Mouse (Mus musculus): ENCODE measurements around the gene Fbxo39. TPM values are rescaled to one million over a fixed set of nuclear protein-coding genes. Genes with fewer than 3 reads are reported as not detected.

The Fbxo39 gene
- total and polyA plus RNA-seq, 3 experiments = not detected

DNA sequence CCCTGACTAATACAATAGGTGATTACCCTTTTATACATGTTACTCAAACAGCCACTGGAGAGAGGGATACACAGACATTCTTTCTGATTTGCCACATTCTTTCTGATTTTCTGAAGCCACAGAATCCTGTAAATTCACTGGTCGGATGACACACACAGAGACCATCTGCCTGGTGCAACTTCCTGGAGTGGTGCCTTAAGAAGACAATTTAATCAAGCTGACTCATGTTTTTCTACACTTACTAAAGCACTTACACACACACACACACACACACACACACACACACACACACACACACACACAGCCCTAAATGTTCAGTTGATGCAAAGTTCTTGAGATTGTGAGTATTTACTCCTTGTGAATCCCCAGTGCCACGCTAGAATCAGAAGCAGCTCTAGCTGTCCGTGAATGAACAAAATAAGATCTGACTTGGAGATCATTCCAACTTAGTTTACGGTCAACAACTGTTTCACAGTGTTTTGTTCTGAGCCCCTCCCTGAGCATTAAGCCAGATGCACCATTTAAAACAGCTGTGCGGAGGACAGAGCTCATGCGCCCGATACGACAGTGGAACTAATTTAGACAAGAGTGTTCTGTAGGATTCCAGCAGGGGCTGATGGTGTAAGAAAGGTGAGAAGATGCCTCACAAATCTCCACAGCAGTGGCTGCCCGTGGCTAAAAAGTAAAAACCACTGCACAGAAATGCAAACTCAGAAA, 18.9 kb downstream of the Fbxo39 start:
- no peaks in the 10 kb centered on the region for H3K79me2 ChIP-seq (ENCODE audit: control insufficient read depth, insufficient read depth, low read length, poor library complexity)
- H3K4me3 ChIP-seq (ENCODE audit: control insufficient read depth in 1 of 2, insufficient read depth in 1 of 2, low read depth in 2 of 2, low read length in 2 of 2) = no peak overlapping the region
- TF ChIP-seq POLR2AphosphoS5 (IDR thresholded peaks at IDR 0.05; ENCODE audit: borderline replicate concordance, low read depth, low read length) (no peak), BHLHE40 (IDR thresholded peaks at IDR 0.05; ENCODE audit: borderline replicate concordance, low read depth, low read length) (no peak), USF1 (IDR thresholded peaks at IDR 0.05; ENCODE audit: low read depth, low read length) (no peak)
- 0 out of 4 replicates have a peak, but pooled peaks cover 0 to 4% of the 10 kb centered on the region in 2 experiments for H3K4me1 ChIP-seq (ENCODE audit: control insufficient read depth in 1 of 2, insufficient read depth in 2 of 2, low read length in 2 of 2)
- no peaks in the 10 kb centered on the region for H3K9me3 ChIP-seq (replicated peaks; ENCODE audit: insufficient read depth, low read length)
- DNase-seq (ENCODE audit: low read depth, low spot score) = no peak
- no peak overlapping the region for H3K9ac ChIP-seq (ENCODE audit: control insufficient read depth, low read depth, low read length, poor library complexity, severe bottlenecking)
- H3K27me3 ChIP-seq (ENCODE audit: control insufficient read depth in 1 of 2, insufficient read depth in 2 of 2, low read length in 2 of 2) = peaks cover 5 to 9% of the 10 kb centered on the region in 2 experiments
- H3K36me3 ChIP-seq (ENCODE audit: control insufficient read depth in 1 of 2, insufficient read depth in 2 of 2, low read length in 2 of 2) = no peaks in the 10 kb centered on the region
- no peak overlapping the region for H3K27ac ChIP-seq (ENCODE audit: control insufficient read depth, low read depth, low read length)

DNA sequence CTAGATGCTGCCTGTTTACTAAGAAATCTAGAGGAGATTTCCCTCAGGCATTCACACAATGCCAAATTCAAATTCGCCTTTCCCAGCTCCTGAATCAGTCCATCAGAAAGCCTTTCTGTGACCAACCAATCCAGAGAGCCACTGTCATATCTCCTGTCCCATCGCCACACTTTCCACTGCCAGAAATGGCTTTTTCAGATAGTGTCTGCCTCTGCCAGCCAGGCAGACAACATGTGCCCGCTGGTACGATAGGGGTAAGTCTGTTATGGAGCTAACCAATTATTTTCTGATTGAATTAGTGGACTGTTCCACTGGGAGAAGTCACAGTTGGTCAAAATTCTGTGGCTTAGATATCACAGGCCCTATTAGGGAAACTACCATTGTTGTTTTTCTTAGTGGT, 20.4 kb downstream of the Fbxo39 start:
- H3K4me3 ChIP-seq (ENCODE audit: control insufficient read depth in 1 of 2, insufficient read depth in 1 of 2, low read depth in 2 of 2, low read length in 2 of 2) = no peak overlapping the region
- TF ChIP-seq SIN3A (IDR thresholded peaks at IDR 0.05; ENCODE audit: low read length) (no peak), MAZ (IDR thresholded peaks at IDR 0.05; ENCODE audit: low read depth, low read length) (no peak), NRF1 (IDR thresholded peaks at IDR 0.05; ENCODE audit: insufficient read depth, low read depth, low read length, poor library complexity, severe bottlenecking) (no peak), POLR2AphosphoS2 (IDR thresholded peaks at IDR 0.05; ENCODE audit: low read length) (no peak), EP300 (IDR thresholded peaks at IDR 0.05; ENCODE audit: low read depth in 1 of 2, low read length in 2 of 2) (no peak), MAX (IDR thresholded peaks at IDR 0.05; ENCODE audit: low read length) (no peak), SMC3 (IDR thresholded peaks at IDR 0.05; ENCODE audit: low read depth, low read length) (no peak), TAL1 (IDR thresholded peaks at IDR 0.05; ENCODE audit: low read length) (no peak), KAT2A (conservative IDR thresholded peaks at IDR 0.05; ENCODE audit: low read depth, low read length) (no peak), MYB (IDR thresholded peaks at IDR 0.05; ENCODE audit: low read depth, low read length) (no peak), HCFC1 (IDR thresholded peaks at IDR 0.05; ENCODE audit: low read depth, low read length) (no peak), RCOR1 (IDR thresholded peaks at IDR 0.05; ENCODE audit: low read depth, low read length) (no peak), ZNF384 (IDR thresholded peaks at IDR 0.05; ENCODE audit: low read depth, low read length) (no peak), POLR2A (IDR thresholded peaks at IDR 0.05; ENCODE audit: control insufficient read depth in 1 of 2, insufficient read depth in 1 of 2, low read depth in 1 of 2, low read length in 2 of 2, poor library complexity in 1 of 2) (no peak), MXI1 (IDR thresholded peaks at IDR 0.05; ENCODE audit: low read depth, low read length) (no peak)
- H3K27me3 ChIP-seq (ENCODE audit: control insufficient read depth in 1 of 2, insufficient read depth in 2 of 2, low read length in 2 of 2) = peaks cover 9 to 13% of the 10 kb centered on the region in 2 experiments
- 0 out of 4 replicates have a peak, but pooled peaks cover 0 to 4% of the 10 kb centered on the region in 2 experiments for H3K4me1 ChIP-seq (ENCODE audit: control insufficient read depth in 1 of 2, insufficient read depth in 2 of 2, low read length in 2 of 2)
- H3K27ac ChIP-seq (ENCODE audit: control insufficient read depth, low read depth, low read length) = no peak overlapping the region
- no peak overlapping the region for H3K9ac ChIP-seq (ENCODE audit: control insufficient read depth, low read depth, low read length, poor library complexity, severe bottlenecking)
- H3K9me3 ChIP-seq (replicated peaks; ENCODE audit: insufficient read depth, low read length) = no peaks in the 10 kb centered on the region
- H3K36me3 ChIP-seq (ENCODE audit: control insufficient read depth in 1 of 2, insufficient read depth in 2 of 2, low read length in 2 of 2) = no peaks in the 10 kb centered on the region
- no peak for DNase-seq (ENCODE audit: low read depth, low spot score)
- H3K79me2 ChIP-seq (ENCODE audit: control insufficient read depth, insufficient read depth, low read length, poor library complexity) = no peaks in the 10 kb centered on the region
